Mouse (Mus musculus): ENCODE results near the gene Tmprss11d. TPM values are rescaled to one million over a fixed set of nuclear protein-coding genes. Genes with fewer than 3 reads are reported as not detected.

The Tmprss11d gene
- polyA plus RNA-seq, 1 experiment from 2014 or later, result not detected

GRCm38 (mm10) chr5:86289208-86289607 is 84.0 kb downstream of the Tmprss11d start, which contains the start of gene Tmprss11c:
TSS of gene Tmprss11c (minus strand) at chr5:86289308.
- ATAC-seq (replicated peaks), result no peak
- 83% methylated on average over 4 of the region's 4 CpGs for WGBS
- no peak within 1 kb of the TSS for H3K4me3 ChIP-seq

More at GRCm38 (mm10) chr5:86289208-86289607, 84.0 kb downstream of the Tmprss11d start, which contains the start of gene Tmprss11c:
- no peak within 1 kb of the TSS for H3K27ac ChIP-seq
- no peak within 1 kb of the TSS for H3K4me2 ChIP-seq
- no peaks in the 10 kb centered on the region for H3K9me3 ChIP-seq
- no peaks in the 10 kb centered on the region for H3K4me1 ChIP-seq
- H3K27me3 ChIP-seq (replicated peaks), result no peaks in the 10 kb centered on the region
- H3K9ac ChIP-seq, result no peak within 1 kb of the TSS
- no peaks in the 10 kb centered on the region for H3K36me3 ChIP-seq (replicated peaks)

Other genes starting within 250 kb of the Tmprss11d start
- gene Uba6, start 200.6 kb downstream of the Tmprss11d start, polyA plus RNA-seq (2015; fragmentation: Nextera tagmentation; extraction: Ambion mirVana), result 11.7 and 13.0 TPM in 2 replicates
- gene Gnrhr, start 175.5 kb downstream of the Tmprss11d start, polyA plus RNA-seq (2015; fragmentation: Nextera tagmentation; extraction: Ambion mirVana), result not detected in 2 replicates
- not detected in 2 replicates for gene Tmprss11c, start 84.1 kb downstream of the Tmprss11d start, polyA plus RNA-seq (2015; fragmentation: Nextera tagmentation; extraction: Ambion mirVana)
- gene Tmprss11a, start 95.6 kb upstream of the Tmprss11d start, polyA plus RNA-seq (2015; fragmentation: Nextera tagmentation; extraction: Ambion mirVana), result not detected in 2 replicates
- not detected in 2 replicates for gene Tmprss11g, start 145.2 kb upstream of the Tmprss11d start, polyA plus RNA-seq (2015; fragmentation: Nextera tagmentation; extraction: Ambion mirVana)

Measured in midbrain, embryonic 15.5 days (tissue).